Mouse (Mus musculus) ES-E14 (cell line): ENCODE data around the gene Commd3. TPM values are rescaled to one million over a fixed set of nuclear protein-coding genes. Genes with fewer than 3 reads are reported as not detected.

Experiments used
- DNase-seq: peaks from one replicate; pipeline ENCODE4 v3.0.0-alpha.2; 2013; ENCODE audit warnings: low read depth, low spot score
- H3K27ac ChIP-seq: 2 replicates; pipeline ENCODE4 v1.5.1; 2012; ENCODE audit warnings: low read depth, mild to moderate bottlenecking, low read length, moderate library complexity, mixed read lengths; ENCODE audit not compliant: poor library complexity, insufficient read depth, severe bottlenecking
- H3K36me3 ChIP-seq: 2 replicates; pipeline ENCODE4 v1.6.1; 2012; ENCODE audit warnings: mild to moderate bottlenecking, low read length, moderate library complexity, mixed read lengths; ENCODE audit not compliant: control insufficient read depth, poor library complexity, insufficient read depth, severe bottlenecking
- H3K4me1 ChIP-seq, 2 experiments: fragments of 150-350 bp in 1 of 2; sonication (generic) in 1 of 2; 2 replicates each; pipeline ENCODE4 v1.6.1; 2012; ENCODE audit warnings: low read length in 2 of 2, mild to moderate bottlenecking in 1 of 2, mixed read lengths in 1 of 2; ENCODE audit not compliant: control insufficient read depth in 2 of 2, insufficient read depth in 2 of 2, poor library complexity in 1 of 2
- H3K4me3 ChIP-seq, 2 experiments: fragments of 150-350 bp in 1 of 2; sonication (generic) in 1 of 2; 2 replicates each; pipeline ENCODE4 v1.5.1; 2012; ENCODE audit warnings: low read length in 2 of 2, low read depth in 1 of 2, mild to moderate bottlenecking in 1 of 2, mixed read lengths in 1 of 2; ENCODE audit not compliant: insufficient read depth in 1 of 2, poor library complexity in 1 of 2, severe bottlenecking in 1 of 2
- H3K9ac ChIP-seq: 2 replicates; pipeline ENCODE4 v1.6.1; 2012; ENCODE audit warnings: low read depth, mild to moderate bottlenecking, low read length, mixed read lengths; ENCODE audit not compliant: poor library complexity, insufficient read depth, severe bottlenecking
- H3K9me3 ChIP-seq: fragments of 150-350 bp; sonication (generic); 2 replicates; pipeline ENCODE4 v1.6.1; 2012; ENCODE audit warnings: low read depth, mild to moderate bottlenecking, low read length; ENCODE audit not compliant: control insufficient read depth, insufficient read depth
- CHD2 ChIP-seq: IDR thresholded peaks from 2 replicates; pipeline ENCODE4 v1.6.1; 2014; ENCODE audit warnings: mild to moderate bottlenecking, low read depth, low read length, inconsistent platforms
- HCFC1 ChIP-seq: IDR thresholded peaks from 2 replicates; pipeline ENCODE4 v1.6.1; 2012; ENCODE audit warnings: low read length, inconsistent platforms, borderline replicate concordance; ENCODE audit not compliant: insufficient read depth
- MAFK ChIP-seq: IDR thresholded peaks from 2 replicates; pipeline ENCODE4 v1.6.1; 2014; ENCODE audit warnings: mild to moderate bottlenecking, low read depth, low read length, inconsistent platforms; ENCODE audit not compliant: insufficient read depth
- ZC3H11A ChIP-seq: IDR thresholded peaks from 2 replicates; pipeline ENCODE4 v1.6.1; 2012; ENCODE audit warnings: low read depth, mild to moderate bottlenecking, inconsistent platforms, low read length, borderline replicate concordance
- ZNF384 ChIP-seq: IDR thresholded peaks from 2 replicates; pipeline ENCODE4 v1.6.1; 2012; ENCODE audit warnings: low read depth, low read length, inconsistent platforms
- in situ Hi-C, 2 experiments: fragments of 600-800 bp; cut with MboI; formaldehyde crosslinking; loops; one replicate each; pipeline ENCODE4 v1.15.1; 2025; ENCODE audit warnings: low sequenced_read_pairs in 2 of 2, inconsistent platforms in 1 of 2; ENCODE audit not compliant: unreplicated experiment in 2 of 2
- total RNA-seq: library from RNA; depleted of rRNA; stranded (reverse); fragments of 300-350 nt; gene quantifications from 2 replicates; pipeline ENCODE4 v1.2.3, GENCODE M21; 2012

Gene Commd3
- total RNA-seq, 1 experiment = 35.9 TPM

- no peaks in the 10 kb centered on the region for H3K36me3 ChIP-seq
- peak overlapping the region in 1 of 2 experiments; percentile 4; a peak in 1 of 4 replicates for H3K4me3 ChIP-seq
- H3K9ac ChIP-seq = no peak overlapping the region
- TF ChIP-seq CHD2 (no peak), HCFC1 (no peak), ZC3H11A (no peak), ZNF384 (no peak), MAFK (no peak)
- no peaks in the 10 kb centered on the region for H3K9me3 ChIP-seq
- no peak overlapping the region for H3K27ac ChIP-seq
- in situ Hi-C loops = loop anchor here in 1 of 2 experiments (10.0 kb wide), 1 partner anchor 745 kb away; the partner anchor contains the start of gene Ptf1a
- DNase-seq = no peak
- H3K4me1 ChIP-seq = no peaks in the 10 kb centered on the region
Observed at GRCm38 (mm10) chr2:18699401-18699990, 27.3 kb downstream of the Commd3 start.

GRCm38 (mm10) chr2:18710356-18710755 lies 38.2 kb downstream of the Commd3 start:
- no peak overlapping the region for H3K9ac ChIP-seq
- H3K9me3 ChIP-seq = no peaks in the 10 kb centered on the region
- TF ChIP-seq ZNF384 = no peak
- TF ChIP-seq ZC3H11A = no peak
- no peak for TF ChIP-seq MAFK
- no peak for TF ChIP-seq HCFC1
- no peak for TF ChIP-seq CHD2
- no peak overlapping the region for H3K27ac ChIP-seq
- in situ Hi-C loops = no loop called here
- no peak overlapping the region for H3K4me3 ChIP-seq
- H3K36me3 ChIP-seq = no peaks in the 10 kb centered on the region
- DNase-seq = no peak
- H3K4me1 ChIP-seq = no peaks in the 10 kb centered on the region

- no peaks in the 10 kb centered on the region for H3K36me3 ChIP-seq
- no peak overlapping the region for H3K4me3 ChIP-seq
- H3K27ac ChIP-seq = no peak overlapping the region
- DNase-seq = no peak
- H3K9ac ChIP-seq = no peak overlapping the region
- in situ Hi-C loops = no loop called here
- H3K9me3 ChIP-seq = no peaks in the 10 kb centered on the region
- no peak for TF ChIP-seq ZNF384
- no peak for TF ChIP-seq MAFK
- no peak for TF ChIP-seq ZC3H11A
- no peak for TF ChIP-seq HCFC1
- H3K4me1 ChIP-seq = no peaks in the 10 kb centered on the region
Observed at GRCm38 (mm10) chr2:18713071-18713470, 40.9 kb downstream of the Commd3 start.

- in situ Hi-C loops = no loop called here
- Histone ChIP-seq H3K4me1 (no peaks in the 10 kb centered on the region), H3K27ac (no peak overlapping the region), H3K4me3 (no peak overlapping the region), H3K9ac (no peak overlapping the region), H3K36me3 (no peaks in the 10 kb centered on the region), H3K9me3 (no peaks in the 10 kb centered on the region)
- no peak for DNase-seq
- TF ChIP-seq CHD2 (no peak), MAFK (no peak), ZC3H11A (no peak), HCFC1 (no peak), ZNF384 (no peak)
Observed at GRCm38 (mm10) chr2:18714337-18714736, 42.2 kb downstream of the Commd3 start.

GRCm38 (mm10) chr2:18718521-18718920 lies 46.3 kb downstream of the Commd3 start:
- Histone ChIP-seq H3K27ac (no peak overlapping the region), H3K4me1 (no peaks in the 10 kb centered on the region), H3K9ac (no peak overlapping the region), H3K4me3 (no peak overlapping the region), H3K9me3 (no peaks in the 10 kb centered on the region), H3K36me3 (no peaks in the 10 kb centered on the region)
- no peak for DNase-seq
- TF ChIP-seq MAFK (no peak), ZNF384 (no peak), HCFC1 (no peak), ZC3H11A (no peak), CHD2 (no peak)
- in situ Hi-C loops = no loop called here
